Mouse (Mus musculus): Measurements from ENCODE around the gene Ccdc173. TPM values are rescaled to one million over a fixed set of nuclear protein-coding genes. Genes with fewer than 3 reads are reported as not detected.

Gene Ccdc173
- polyA plus RNA-seq, 1 experiment from 2014 or later: 1.9 TPM

- H3K36me3 ChIP-seq: peaks cover 10% of the 10 kb centered on the region; the same call in 1 of the 2 replicates
- H3K4me2 ChIP-seq (replicated peaks): no peak overlapping the region
- peaks cover 3% of the 10 kb centered on the region; the same call in 1 of the 2 replicates for H3K27me3 ChIP-seq
- no peaks in the 10 kb centered on the region for H3K4me1 ChIP-seq
- H3K27ac ChIP-seq: no peak overlapping the region
- H3K9me3 ChIP-seq: no peaks in the 10 kb centered on the region
- 80% methylated on average over 5 of the region's 5 CpGs for WGBS
- ATAC-seq (ENCODE audit: low FRiP score, low read depth): no peak
- no peak overlapping the region for H3K4me3 ChIP-seq
- H3K9ac ChIP-seq: no peak overlapping the region
Observed at GRCm38 (mm10) chr2:69714126-69714525, 75.2 kb downstream of the Ccdc173 start.

- no peak overlapping the region for H3K27ac ChIP-seq
- peak overlapping the region; percentile 84 for H3K4me3 ChIP-seq
- peaks cover 10% of the 10 kb centered on the region; the same call in 1 of the 2 replicates for H3K36me3 ChIP-seq
- 34% methylated on average over 4 of the region's 4 CpGs for WGBS
- peak overlapping the region; percentile 78 for H3K4me2 ChIP-seq (replicated peaks)
- no peak for ATAC-seq (ENCODE audit: low FRiP score, low read depth)
- no peaks in the 10 kb centered on the region for H3K9me3 ChIP-seq
- peaks cover 3% of the 10 kb centered on the region; the same call in 1 of the 2 replicates for H3K27me3 ChIP-seq
- H3K9ac ChIP-seq: no peak overlapping the region
- no peaks in the 10 kb centered on the region for H3K4me1 ChIP-seq
Observed at GRCm38 (mm10) chr2:69713626-69714014, 75.8 kb downstream of the Ccdc173 start.

- peak within 1 kb of the TSS; percentile 48; the same call in 1 of the 2 replicates for H3K27ac ChIP-seq
- H3K9me3 ChIP-seq: no peaks in the 10 kb centered on the region
- peak within 1 kb of the TSS; percentile 78 for H3K4me2 ChIP-seq (replicated peaks)
- no peaks in the 10 kb centered on the region for H3K4me1 ChIP-seq
- ATAC-seq (ENCODE audit: low FRiP score, low read depth): peak; percentile 98
- peak within 1 kb of the TSS; percentile 79 for H3K9ac ChIP-seq
- under 1% methylated on average over 39 of the region's 39 CpGs for WGBS
- H3K27me3 ChIP-seq: peaks cover 3% of the 10 kb centered on the region; the same call in 1 of the 2 replicates
- peaks cover 10% of the 10 kb centered on the region; the same call in 1 of the 2 replicates for H3K36me3 ChIP-seq
- H3K4me3 ChIP-seq: peak within 1 kb of the TSS; percentile 84
Observed at GRCm38 (mm10) chr2:69712981-69713625, 76.3 kb downstream of the Ccdc173 start, which contains the start of gene Fastkd1. Gene Fastkd1 (minus strand): TSS chr2:69713516.

- Histone ChIP-seq H3K9me3 (no peaks in the 10 kb centered on the region), H3K9ac (no peak overlapping the region), H3K36me3 (peaks cover 17% of the 10 kb centered on the region), H3K4me3 (no peak overlapping the region), H3K4me1 (no peaks in the 10 kb centered on the region), H3K27ac (no peak overlapping the region), H3K4me2 (replicated peaks) (no peak overlapping the region), H3K27me3 (peaks cover 3% of the 10 kb centered on the region; the same call in 1 of the 2 replicates)
- ATAC-seq (ENCODE audit: low FRiP score, low read depth): no peak
- 87% methylated on average over 14 of the region's 14 CpGs for WGBS
Observed at GRCm38 (mm10) chr2:69712171-69712570, 77.2 kb downstream of the Ccdc173 start.

Other genes with a start within 250 kb of the Ccdc173 start
- gene Lrp2, start 203.5 kb downstream of the Ccdc173 start, polyA plus RNA-seq (2015; fragmentation: Nextera tagmentation; extraction: Ambion mirVana): 0.04 TPM in 1 of 2 replicates, not detected in the other
- 20.5 and 21.6 TPM in 2 replicates for gene Bbs5, start 142.4 kb downstream of the Ccdc173 start, polyA plus RNA-seq (2015; fragmentation: Nextera tagmentation; extraction: Ambion mirVana)
- gene Klhl41, start 119.5 kb downstream of the Ccdc173 start, polyA plus RNA-seq (2015; fragmentation: Nextera tagmentation; extraction: Ambion mirVana): 17.6 and 22.0 TPM in 2 replicates
- 10.3 and 12.1 TPM in 2 replicates for gene Fastkd1, start 76.1 kb downstream of the Ccdc173 start, polyA plus RNA-seq (2015; fragmentation: Nextera tagmentation; extraction: Ambion mirVana)
- gene Ppig, start 67.0 kb downstream of the Ccdc173 start, polyA plus RNA-seq (2015; fragmentation: Nextera tagmentation; extraction: Ambion mirVana): 169 and 174 TPM in 2 replicates
- gene Phospho2, start within 50 bp of the Ccdc173 start, polyA plus RNA-seq (2015; fragmentation: Nextera tagmentation; extraction: Ambion mirVana): 22.2 and 25.2 TPM in 2 replicates
- gene Klhl23, start 32.4 kb upstream of the Ccdc173 start, polyA plus RNA-seq (2015; fragmentation: Nextera tagmentation; extraction: Ambion mirVana): 29.2 and 31.6 TPM in 2 replicates
- gene Ssb, start 72.0 kb upstream of the Ccdc173 start, polyA plus RNA-seq (2015; fragmentation: Nextera tagmentation; extraction: Ambion mirVana): 379 and 400 TPM in 2 replicates
- gene Mettl5, start 96.0 kb upstream of the Ccdc173 start, polyA plus RNA-seq (2015; fragmentation: Nextera tagmentation; extraction: Ambion mirVana): 36.2 and 40.5 TPM in 2 replicates
- 13.8 and 14.6 TPM in 2 replicates for gene Ubr3, start 107.7 kb upstream of the Ccdc173 start, polyA plus RNA-seq (2015; fragmentation: Nextera tagmentation; extraction: Ambion mirVana)
- gene Myo3b, start 249.6 kb upstream of the Ccdc173 start, polyA plus RNA-seq (2015; fragmentation: Nextera tagmentation; extraction: Ambion mirVana): 0.04 TPM in 1 of 2 replicates, not detected in the other

All from limb, embryonic 13.5 days (tissue).